Mouse (Mus musculus) ES-E14 (cell line): Measurements from ENCODE around the gene Vps11.

ENCODE experiments used
- CHD2 ChIP-seq: IDR thresholded peaks from 2 replicates; pipeline ENCODE4 v1.6.1; 2014; ENCODE audit warnings: mild to moderate bottlenecking, low read depth, low read length, inconsistent platforms
- MAFK ChIP-seq: IDR thresholded peaks from 2 replicates; pipeline ENCODE4 v1.6.1; 2014; ENCODE audit warnings: mild to moderate bottlenecking, low read depth, low read length, inconsistent platforms; ENCODE audit not compliant: insufficient read depth
- ZC3H11A ChIP-seq: IDR thresholded peaks from 2 replicates; pipeline ENCODE4 v1.6.1; 2012; ENCODE audit warnings: low read depth, mild to moderate bottlenecking, inconsistent platforms, low read length, borderline replicate concordance
- ZNF384 ChIP-seq: IDR thresholded peaks from 2 replicates; pipeline ENCODE4 v1.6.1; 2012; ENCODE audit warnings: low read depth, low read length, inconsistent platforms

DNA sequence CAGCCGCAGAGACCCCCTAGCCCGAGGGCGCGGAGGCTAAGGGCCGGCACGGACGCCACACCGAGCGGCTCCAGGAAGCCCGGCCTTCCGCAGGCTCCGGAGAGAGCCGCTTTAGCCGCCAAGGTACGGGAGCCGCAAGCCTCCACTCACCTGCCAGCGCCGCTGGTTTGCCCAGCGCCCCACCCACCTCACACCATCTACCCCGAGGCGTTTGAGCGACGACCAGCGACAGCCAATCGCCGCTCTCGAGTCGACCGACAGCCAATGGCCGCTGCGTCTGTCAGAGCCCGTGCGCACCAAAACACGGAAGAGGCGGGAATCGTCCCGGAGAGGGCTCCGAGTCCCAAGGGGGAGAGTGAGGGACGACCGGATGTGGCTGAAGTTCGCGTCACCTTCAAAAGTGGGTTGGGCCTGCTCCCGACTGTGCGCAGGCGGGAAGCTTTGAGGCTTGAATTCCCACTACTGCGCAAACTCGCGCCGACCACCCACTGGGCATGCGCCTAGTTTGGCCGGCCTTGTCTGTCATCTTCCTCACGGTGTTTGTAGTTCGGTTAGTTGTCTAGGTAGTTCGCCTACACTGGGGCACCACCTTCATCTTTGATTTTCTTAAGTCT, 55.9 kb downstream of the Vps11 start, which contains the start of gene Hinfp:
- TF ChIP-seq ZC3H11A (no peak), CHD2 (no peak), MAFK (no peak), ZNF384 (no peak)
